Mouse (Mus musculus): ENCODE data around the gene Ovgp1.

DNA sequence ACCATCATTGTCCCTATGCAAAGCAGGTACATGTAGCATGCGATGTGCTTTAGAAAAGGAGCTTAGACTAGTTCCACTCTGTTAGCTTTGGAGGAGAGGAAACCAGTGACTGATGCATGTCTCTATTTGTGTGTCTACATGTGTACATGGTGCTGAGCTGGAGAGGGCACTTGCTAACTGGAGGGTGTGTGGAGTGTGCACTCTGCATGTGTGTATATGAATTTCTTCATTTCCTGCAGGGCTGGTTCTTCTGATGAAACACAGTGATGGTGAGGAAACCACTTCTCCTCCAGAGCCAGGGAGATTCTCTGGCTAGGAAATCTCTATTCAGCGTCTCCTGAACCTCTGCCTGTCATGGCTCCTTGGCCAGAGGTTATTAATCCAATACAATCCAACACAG lies 663 bp downstream of the Ovgp1 start:
- TF ChIP-seq POLR2A (IDR thresholded peaks at IDR 0.05; ENCODE audit: control insufficient read depth in 1 of 2, insufficient read depth in 1 of 2, low read depth in 1 of 2, low read length in 2 of 2, poor library complexity in 1 of 2) (no peak), EP300 (IDR thresholded peaks at IDR 0.05; ENCODE audit: low read depth in 1 of 2, low read length in 2 of 2) (no peak), MAFK (IDR thresholded peaks at IDR 0.05; ENCODE audit: borderline replicate concordance, low read depth, low read length) (no peak), NELFE (IDR thresholded peaks at IDR 0.05; ENCODE audit: low read depth, low read length) (no peak), GABPA (IDR thresholded peaks at IDR 0.05; ENCODE audit: low read depth, low read length) (no peak), TCF12 (IDR thresholded peaks at IDR 0.05; ENCODE audit: low read depth, low read length) (no peak), SMC3 (IDR thresholded peaks at IDR 0.05; ENCODE audit: low read depth, low read length) (no peak), MAX (IDR thresholded peaks at IDR 0.05; ENCODE audit: low read length) (no peak), POLR2AphosphoS2 (IDR thresholded peaks at IDR 0.05; ENCODE audit: low read length) (no peak), UBTF (IDR thresholded peaks at IDR 0.05; ENCODE audit: borderline replicate concordance, insufficient read depth, low read depth, low read length) (no peak), CTCF (IDR thresholded peaks at IDR 0.05 in 2 of 3, conservative IDR thresholded peaks at IDR 0.05 in 1 of 3; ENCODE audit: control insufficient read depth in 1 of 3, insufficient read depth in 1 of 3, low read depth in 2 of 3, low read length in 3 of 3, poor library complexity in 1 of 3, severe bottlenecking in 1 of 3) (no peak), CHD2 (IDR thresholded peaks at IDR 0.05; ENCODE audit: low read length) (no peak), BHLHE40 (IDR thresholded peaks at IDR 0.05; ENCODE audit: borderline replicate concordance, low read depth, low read length) (no peak)
